Mouse (Mus musculus) hindbrain, embryonic 16.5 days (tissue): ENCODE results near the gene Slc9b1. TPM values are rescaled to one million over a fixed set of nuclear protein-coding genes. Genes with fewer than 3 reads are reported as not detected.
A peak's percentile ranks its signal among the peaks of the same experiment; 100 is the strongest.

Experiments
- ATAC-seq: fragments of 200-750 bp; cut with Nextera tagmentation; 2 replicates; pipeline ENCODE4 v1.8.0; 2017; ENCODE audit warnings: moderate TSS enrichment, moderate library complexity
- H3K27ac ChIP-seq: fragments of 300-500 bp; sonication (generic); 2 replicates; pipeline ENCODE4 v1.5.1; 2014; ENCODE audit warnings: low read depth, mild to moderate bottlenecking, control low read depth, low read length, moderate library complexity
- H3K27me3 ChIP-seq: fragments of 300-500 bp; sonication (generic); replicated peaks from 2 replicates; pipeline ENCODE4 v1.6.1; 2014; ENCODE audit warnings: low read length; ENCODE audit not compliant: control insufficient read depth, insufficient read depth
- H3K36me3 ChIP-seq: fragments of 300-500 bp; sonication (generic); 2 replicates; pipeline ENCODE4 v1.6.1; 2014; ENCODE audit warnings: mild to moderate bottlenecking, low read length, moderate library complexity, mixed read lengths; ENCODE audit not compliant: control insufficient read depth, insufficient read depth
- H3K4me1 ChIP-seq: fragments of 300-500 bp; sonication (generic); 2 replicates; pipeline ENCODE4 v1.6.1; 2014; ENCODE audit warnings: low read depth, low read length; ENCODE audit not compliant: control insufficient read depth, insufficient read depth
- H3K4me2 ChIP-seq: fragments of 300-500 bp; sonication (generic); 2 replicates; pipeline ENCODE4 v1.6.1; 2014; ENCODE audit warnings: mild to moderate bottlenecking, low read length, control low read depth, moderate library complexity
- H3K4me3 ChIP-seq: fragments of 300-500 bp; sonication (generic); 2 replicates; pipeline ENCODE4 v1.5.1; 2014; ENCODE audit warnings: mild to moderate bottlenecking, low read length, control low read depth, moderate library complexity
- H3K9ac ChIP-seq: fragments of 300-500 bp; sonication (generic); 2 replicates; pipeline ENCODE4 v1.6.1; 2014; ENCODE audit warnings: low read depth, mild to moderate bottlenecking, control low read depth, low read length, moderate library complexity
- H3K9me3 ChIP-seq: fragments of 300-500 bp; sonication (generic); 2 replicates; pipeline ENCODE4 v1.6.1; 2014; ENCODE audit warnings: mild to moderate bottlenecking, low read length, moderate library complexity; ENCODE audit not compliant: control insufficient read depth
- WGBS: fragments of 180-500 bp; shearing (Covaris S2); extraction: QIAGEN DNeasy Blood & Tissue Kit; methylation state at CpG from one replicate; pipeline ENCODE4 v1.1.7; 2014; 5-methylcytosine and 5-hydroxymethylcytosine counted together
- polyA plus RNA-seq: library from polyadenylated mRNA; unstranded; fragments of >200 nt; fragmentation: Nextera tagmentation; extraction: Ambion mirVana; gene quantifications from 2 replicates; pipeline ENCODE4 v1.2.1, GENCODE M21; 2015

Slc9b1 gene
- polyA plus RNA-seq, 1 experiment from 2014 or later: 0.10 TPM

DNA sequence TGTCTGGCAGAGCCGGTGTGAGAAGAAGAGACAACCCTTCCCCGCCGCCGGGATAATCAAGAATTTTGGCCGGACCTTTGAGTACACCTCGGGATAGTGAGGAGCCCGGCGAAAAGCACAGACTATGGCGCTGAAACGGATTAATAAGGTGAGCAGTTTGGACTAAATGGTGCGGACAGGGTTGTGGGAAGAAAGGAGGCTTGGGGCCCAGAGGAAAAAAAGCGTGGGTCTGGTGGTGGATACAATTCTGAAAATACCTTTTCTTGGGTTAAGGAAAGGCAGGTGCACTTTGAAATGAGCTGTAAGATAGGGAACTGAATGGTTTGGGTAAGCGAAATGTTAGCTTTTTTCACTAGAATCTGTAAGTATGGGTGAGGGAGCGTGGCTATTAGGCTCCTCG, 91.8 kb downstream of the Slc9b1 start:
- Histone ChIP-seq H3K9ac (peak overlapping the region; percentile 99), H3K4me1 (peaks cover 30% of the 10 kb centered on the region), H3K4me2 (peak overlapping the region; percentile 98), H3K27ac (peak overlapping the region; percentile 100), H3K9me3 (no peaks in the 10 kb centered on the region), H3K4me3 (peak overlapping the region; percentile 85), H3K27me3 (no peaks in the 10 kb centered on the region), H3K36me3 (no peaks in the 10 kb centered on the region)
- 2% methylated on average over 15 of the region's 15 CpGs for WGBS
- no peak for ATAC-seq

GRCm38 (mm10) chr3:135440221-135440620, 92.4 kb downstream of the Slc9b1 start:
- Histone ChIP-seq H3K9ac (peak overlapping the region; percentile 99), H3K27me3 (no peaks in the 10 kb centered on the region), H3K4me3 (peak overlapping the region; percentile 85), H3K4me1 (peaks cover 30% of the 10 kb centered on the region), H3K36me3 (no peaks in the 10 kb centered on the region), H3K27ac (no peak overlapping the region), H3K4me2 (peak overlapping the region; percentile 98), H3K9me3 (no peaks in the 10 kb centered on the region)
- no peak for ATAC-seq
- WGBS: 24% methylated on average over 7 of the region's 7 CpGs

DNA sequence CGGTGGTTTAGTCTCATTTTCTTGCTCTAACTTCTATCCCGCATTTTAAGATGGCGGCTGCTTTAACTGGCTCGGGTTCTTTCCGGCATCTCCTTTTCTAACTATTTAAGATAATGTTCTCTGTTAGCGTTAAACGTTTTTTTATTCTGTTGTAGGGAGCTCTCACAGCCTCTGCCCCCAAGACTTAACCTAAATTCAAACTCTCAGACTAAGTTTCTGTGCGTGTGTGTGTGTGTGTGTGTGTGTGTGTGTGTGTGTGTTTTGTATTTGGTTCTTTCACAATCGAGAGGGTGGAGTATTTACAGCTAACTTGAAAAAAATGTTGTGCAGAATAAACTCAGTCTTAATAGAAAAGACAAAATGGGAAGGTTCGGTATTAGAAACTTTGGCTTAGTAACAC, 92.8 kb downstream of the Slc9b1 start:
- H3K4me1 ChIP-seq: peaks cover 30% of the 10 kb centered on the region
- no peak for ATAC-seq
- peak overlapping the region; percentile 98 for H3K4me2 ChIP-seq
- 46% methylated on average over 10 of the region's 10 CpGs for WGBS
- peak overlapping the region; percentile 99; the same call in 1 of the 2 replicates for H3K9ac ChIP-seq
- H3K9me3 ChIP-seq: no peaks in the 10 kb centered on the region
- H3K36me3 ChIP-seq: no peaks in the 10 kb centered on the region
- H3K4me3 ChIP-seq: peak overlapping the region; percentile 85
- no peak overlapping the region for H3K27ac ChIP-seq
- no peaks in the 10 kb centered on the region for H3K27me3 ChIP-seq

GRCm38 (mm10) chr3:135444930-135445329, 97.1 kb downstream of the Slc9b1 start:
- H3K4me3 ChIP-seq: no peak overlapping the region
- H3K9ac ChIP-seq: no peak overlapping the region
- H3K4me1 ChIP-seq: peaks cover 21% of the 10 kb centered on the region
- H3K9me3 ChIP-seq: no peaks in the 10 kb centered on the region
- no peaks in the 10 kb centered on the region for H3K36me3 ChIP-seq
- no peak overlapping the region for H3K4me2 ChIP-seq
- H3K27me3 ChIP-seq: no peaks in the 10 kb centered on the region
- no peak overlapping the region for H3K27ac ChIP-seq
- ATAC-seq: no peak

Other genes with a start within 250 kb of the Slc9b1 start
- gene Cenpe, start 135.5 kb upstream of the Slc9b1 start, polyA plus RNA-seq: 4.3 and 4.8 TPM in 2 replicates
- gene Bdh2, start 66.8 kb upstream of the Slc9b1 start, polyA plus RNA-seq: 4.1 and 4.8 TPM in 2 replicates
- 2.3 and 2.6 TPM in 2 replicates for gene Slc9b2, start 40.3 kb upstream of the Slc9b1 start, polyA plus RNA-seq
- 61.2 and 62.0 TPM in 2 replicates for gene Cisd2, start 75.9 kb downstream of the Slc9b1 start, polyA plus RNA-seq
- gene Ube2d3, start 90.1 kb downstream of the Slc9b1 start, polyA plus RNA-seq: 331 and 360 TPM in 2 replicates
- 9.0 and 9.5 TPM in 2 replicates for gene Manba, start 137.6 kb downstream of the Slc9b1 start, polyA plus RNA-seq